Mouse (Mus musculus) macrophage (primary cell): Measurements from ENCODE around the gene Slc7a4. TPM values are rescaled to one million over a fixed set of nuclear protein-coding genes. Genes with fewer than 3 reads are reported as not detected.

Source experiments
- polyA plus RNA-seq: library from polyadenylated mRNA; stranded (reverse); fragments of 250-400 nt; gene quantifications from 3 replicates; pipeline ENCODE4 v1.2.4, GENCODE M21; 2018; ENCODE audit warnings: inconsistent platforms

Gene Slc7a4
- polyA plus RNA-seq, 1 experiment from 2014 or later = 0.69 TPM

Other genes with a start within 250 kb of the Slc7a4 start
- 51.2 to 107 TPM (median 60.8 TPM) in 3 replicates for gene Snap29, start 177.2 kb downstream of the Slc7a4 start, polyA plus RNA-seq
- gene Pi4ka, start 176.9 kb downstream of the Slc7a4 start, polyA plus RNA-seq = 59.6 to 75.6 TPM (median 64.3 TPM) in 3 replicates
- gene Crkl, start 131.2 kb downstream of the Slc7a4 start, polyA plus RNA-seq = 19.6 to 25.1 TPM (median 24.7 TPM) in 3 replicates
- not detected in 3 replicates for gene Aifm3, start 93.6 kb downstream of the Slc7a4 start, polyA plus RNA-seq
- gene Lztr1, start 74.5 kb downstream of the Slc7a4 start, polyA plus RNA-seq = 23.8 to 33.8 TPM (median 28.9 TPM) in 3 replicates
- 23.9 to 29.0 TPM (median 28.7 TPM) in 3 replicates for gene Thap7, start 52.1 kb downstream of the Slc7a4 start, polyA plus RNA-seq
- gene Lrrc74b, start 22.0 kb downstream of the Slc7a4 start, polyA plus RNA-seq = not detected in 3 replicates
- gene P2rx6, start 21.3 kb downstream of the Slc7a4 start, polyA plus RNA-seq = 0.20 to 0.42 TPM (median 0.41 TPM) in 3 replicates
- 14.6 to 28.0 TPM (median 20.8 TPM) in 3 replicates for gene Smpd4, start 36.1 kb upstream of the Slc7a4 start, polyA plus RNA-seq
- gene Ccdc74a, start 63.3 kb upstream of the Slc7a4 start, polyA plus RNA-seq = 0.29 to 0.44 TPM in 2 of 3 replicates, not detected in the other
- 71.7 to 97.8 TPM (median 80.8 TPM) in 3 replicates for gene Med15, start 149.7 kb upstream of the Slc7a4 start, polyA plus RNA-seq
- gene Klhl22, start 176.4 kb upstream of the Slc7a4 start, polyA plus RNA-seq = 7.1 to 11.2 TPM (median 8.7 TPM) in 3 replicates
- 0.22 to 0.68 TPM (median 0.50 TPM) in 3 replicates for gene Scarf2, start 214.1 kb upstream of the Slc7a4 start, polyA plus RNA-seq
- gene B830017H08Rik, start 249.9 kb upstream of the Slc7a4 start, polyA plus RNA-seq = not detected in 3 replicates